Mouse (Mus musculus): ENCODE results near the gene Nhsl1.

Gene Nhsl1

DNA sequence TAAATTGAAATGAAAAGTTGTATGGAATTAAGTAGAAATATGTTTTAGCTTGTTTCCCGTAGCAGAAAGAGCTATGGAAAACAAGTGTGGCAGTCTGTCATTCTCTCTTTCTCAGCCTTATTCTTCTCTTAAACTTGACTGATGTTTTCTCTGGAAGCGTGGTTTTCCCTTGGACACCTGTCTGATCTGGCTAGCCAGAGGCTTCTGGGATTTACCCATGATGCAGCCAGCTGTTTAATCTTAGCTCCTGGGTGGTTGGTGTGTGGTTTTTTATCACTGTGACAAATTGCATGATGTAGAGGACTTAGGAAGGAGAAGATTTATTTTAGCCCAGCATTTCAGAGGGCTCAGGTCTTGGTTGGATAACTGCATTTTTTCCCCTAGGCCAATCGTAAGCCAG is 164.9 kb downstream of the Nhsl1 start:
- in situ Hi-C loops (cut with MboI, MseI) = no loop called here

DNA sequence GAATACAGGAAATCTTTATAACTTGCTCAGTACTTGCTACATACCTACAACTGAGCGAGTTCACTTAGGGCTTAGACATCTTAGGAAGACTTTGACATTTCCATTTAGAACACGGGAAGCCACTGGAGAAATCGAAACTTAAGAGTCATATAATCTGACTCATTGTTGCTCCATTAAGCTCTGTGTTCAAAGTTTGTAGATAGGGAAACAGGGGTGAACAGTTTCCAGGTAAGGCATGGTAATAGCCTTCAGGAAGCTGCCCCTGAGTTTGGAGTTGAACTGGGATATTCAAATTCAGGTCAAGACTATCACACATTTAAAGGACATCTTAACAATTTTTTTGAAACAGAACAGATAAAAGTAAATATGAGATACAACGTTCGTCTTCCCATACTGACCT is 165.9 kb downstream of the Nhsl1 start:
- in situ Hi-C loops (cut with MboI, MseI) = no loop called here

DNA sequence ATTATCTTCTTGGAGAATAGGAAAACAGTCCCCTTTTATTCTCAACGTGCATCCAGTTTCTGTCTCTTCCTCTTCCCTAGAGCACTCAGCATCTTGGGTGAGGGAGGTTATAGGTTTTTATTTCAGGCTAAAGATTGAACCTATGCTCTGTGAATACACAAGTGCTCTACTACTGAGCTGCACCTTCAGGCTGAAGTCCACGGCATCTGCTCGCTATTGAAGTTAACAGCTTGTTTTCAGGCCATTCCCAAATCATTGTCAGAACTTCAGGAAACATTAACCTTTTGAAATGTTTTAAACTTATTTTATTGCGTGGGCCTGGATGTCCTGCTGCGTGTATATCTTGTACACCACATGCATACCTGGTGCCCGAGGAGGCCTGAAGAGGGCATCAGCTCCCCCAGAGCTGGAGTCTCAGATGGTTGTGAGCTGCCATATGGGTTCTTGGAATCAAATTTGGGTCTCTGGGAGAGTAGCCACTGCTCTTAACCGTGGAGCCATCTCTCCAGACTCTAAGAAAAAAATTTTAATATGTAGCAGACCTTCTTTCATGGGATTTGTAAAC is 169.5 kb downstream of the Nhsl1 start:
- in situ Hi-C loops (cut with MboI, MseI) = no loop called here

DNA sequence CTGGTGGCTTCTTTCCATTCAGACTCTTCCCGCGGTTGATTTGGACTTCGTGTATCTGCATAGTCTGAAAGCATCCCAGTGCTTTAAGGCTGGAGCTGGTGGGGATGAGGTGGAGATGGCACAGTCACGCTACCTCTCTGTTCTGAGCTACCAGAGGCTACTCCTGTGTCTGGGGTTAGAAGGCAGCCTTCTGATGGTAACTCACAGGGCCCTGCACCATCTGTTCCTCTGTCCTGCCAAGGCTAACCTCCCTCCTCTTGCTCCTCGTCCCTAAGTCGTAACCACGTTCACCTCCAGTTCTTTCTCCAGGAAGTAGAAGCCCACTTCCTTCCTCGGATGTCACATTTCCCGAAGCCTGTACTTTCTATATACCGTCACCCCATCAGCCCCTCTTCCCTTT is 171.2 kb downstream of the Nhsl1 start:
- in situ Hi-C loops (cut with MboI, MseI) = no loop called here

DNA sequence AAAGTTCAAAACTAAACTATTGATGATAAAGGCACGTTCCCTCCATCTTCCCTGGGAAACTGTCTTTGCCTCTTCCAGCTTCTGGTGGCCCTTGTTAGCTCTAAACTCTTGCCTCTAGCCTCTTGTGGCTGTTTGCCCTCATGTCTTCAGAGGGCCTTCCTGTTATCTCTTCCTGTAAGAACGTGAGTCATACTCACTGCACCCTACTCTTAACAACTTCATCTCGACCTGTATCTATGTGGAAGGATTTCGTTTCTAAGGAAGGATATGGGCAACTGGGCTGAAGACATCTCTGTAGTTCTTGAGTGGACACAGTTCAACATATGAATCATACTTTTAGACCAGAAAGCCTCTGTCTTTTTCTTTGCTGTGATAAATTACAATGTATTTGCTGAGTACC is 173.2 kb downstream of the Nhsl1 start:
- in situ Hi-C loops (cut with MboI, MseI) = no loop called here

DNA sequence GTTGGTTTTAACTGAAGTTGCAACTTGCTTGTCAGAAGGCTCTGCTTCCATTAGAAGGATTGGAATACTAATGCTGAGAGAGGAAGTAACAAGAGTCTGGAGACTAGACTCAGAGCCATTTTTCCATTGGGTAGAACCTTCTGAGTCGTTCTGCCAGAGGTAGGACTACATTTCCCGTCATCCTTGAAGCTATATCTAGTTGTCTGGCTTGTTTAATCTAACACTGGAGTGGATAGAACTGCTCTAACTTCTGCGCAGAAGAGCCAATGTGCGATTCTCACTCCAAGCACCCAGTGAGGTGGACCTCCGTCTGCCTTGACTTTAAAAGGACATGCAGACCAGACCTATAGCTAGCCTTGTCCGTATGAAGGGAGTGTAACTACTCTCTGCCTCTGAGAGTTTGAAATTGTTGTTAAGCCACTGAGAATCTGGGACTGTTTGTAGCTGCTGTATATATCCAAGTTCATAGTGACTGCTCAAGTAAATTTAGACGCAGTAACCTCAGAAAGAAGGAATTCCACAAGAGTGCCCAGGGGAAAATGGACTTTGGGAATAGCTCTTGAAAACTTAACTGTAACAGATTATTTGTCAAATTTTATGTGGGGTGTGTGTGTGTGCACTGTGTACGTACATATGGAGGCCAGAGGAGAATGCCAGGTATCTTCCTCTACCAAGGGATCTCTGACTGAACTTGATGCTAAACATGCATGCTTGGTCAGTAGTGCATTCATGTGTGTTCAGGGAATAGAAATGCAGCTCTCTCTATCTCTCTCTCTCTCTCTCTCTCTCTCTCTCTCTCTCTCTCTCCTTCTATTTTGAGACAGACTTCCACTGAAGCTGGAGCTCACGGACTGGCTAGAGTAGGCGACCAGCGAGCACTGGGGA is 174.5 kb downstream of the Nhsl1 start:
- in situ Hi-C loops (cut with MboI, MseI) = no loop called here

DNA sequence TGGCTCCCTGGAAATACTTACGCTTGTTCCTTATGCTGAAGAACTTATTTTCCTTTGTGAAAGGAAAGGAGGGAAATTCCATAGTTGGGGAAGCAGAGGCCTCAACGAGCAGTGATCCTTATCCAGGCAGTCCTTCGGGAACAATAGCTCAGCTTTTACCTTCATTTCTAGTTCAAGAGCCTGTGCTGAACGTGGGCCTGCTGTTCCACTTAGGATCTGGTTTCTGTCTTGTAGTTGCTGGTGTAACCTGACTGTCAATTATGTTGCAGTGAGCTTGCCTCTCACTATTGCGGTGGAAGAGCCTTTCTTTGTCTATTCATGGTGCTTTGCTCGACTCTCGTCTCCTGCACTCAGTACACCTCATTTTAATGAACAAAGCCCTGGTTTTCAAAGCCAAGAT is 175.5 kb downstream of the Nhsl1 start:
- in situ Hi-C loops (cut with MboI, MseI) = no loop called here

DNA sequence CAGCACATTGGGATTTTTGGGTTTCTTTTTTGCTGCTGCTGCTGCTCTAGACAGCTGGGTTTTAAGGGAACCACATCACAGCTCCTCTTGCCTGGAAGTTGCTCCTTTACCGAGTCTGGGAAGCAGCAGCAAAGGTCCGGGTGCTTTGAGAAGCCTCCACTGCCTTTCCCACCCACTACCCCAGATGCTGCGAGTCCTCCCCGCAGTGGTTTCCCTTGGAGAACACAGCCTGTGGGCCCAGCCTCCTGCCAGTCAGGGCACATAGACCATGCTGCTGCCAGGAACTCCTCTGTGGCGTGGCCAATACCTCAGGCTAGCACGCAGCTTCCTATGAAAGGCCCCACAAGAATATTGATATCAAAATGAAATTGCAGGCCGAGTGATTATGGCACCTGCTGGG is 178.3 kb downstream of the Nhsl1 start:
- in situ Hi-C loops (cut with MboI, MseI) = no loop called here

DNA sequence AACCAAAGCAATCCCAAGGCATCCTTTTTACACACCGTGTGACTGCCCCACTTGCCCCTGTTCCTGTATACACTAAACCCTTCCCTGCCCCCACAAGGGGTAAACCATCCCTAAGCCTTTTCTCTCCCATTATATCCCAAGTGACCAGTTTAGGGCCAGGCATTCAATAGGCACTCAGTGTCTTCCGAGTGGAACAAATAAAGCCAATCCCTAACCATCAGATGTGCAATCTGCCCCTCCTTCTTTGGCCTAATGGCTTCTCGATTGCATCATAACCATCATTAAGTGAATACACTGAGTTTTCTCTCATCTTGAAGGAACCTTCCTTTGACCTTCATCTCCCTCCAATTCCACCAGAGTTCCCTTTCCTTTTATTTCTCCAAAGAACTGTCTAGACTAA is 183.2 kb downstream of the Nhsl1 start:
- in situ Hi-C loops (cut with MboI, MseI) = no loop called here

DNA sequence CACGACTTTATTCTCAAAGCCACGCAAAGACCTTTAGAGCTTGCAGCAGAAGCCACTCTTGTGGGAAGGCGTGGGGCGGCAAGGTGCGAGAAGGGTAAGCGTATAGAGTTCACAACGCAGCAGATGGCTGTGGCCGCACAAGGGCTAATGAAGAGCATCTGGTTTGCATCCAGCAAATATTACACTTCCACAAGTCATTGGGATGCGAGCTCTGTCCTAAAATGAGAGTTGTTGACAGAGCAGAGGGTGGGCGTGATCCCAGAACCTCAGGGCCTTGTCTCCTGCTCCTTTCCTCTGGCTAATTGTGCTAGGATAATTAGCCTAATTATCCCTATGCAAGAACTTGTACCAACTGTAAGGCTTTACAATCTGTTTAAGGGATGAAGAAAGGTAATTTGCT is 186.9 kb downstream of the Nhsl1 start:
- in situ Hi-C loops (cut with MboI, MseI) = no loop called here

DNA sequence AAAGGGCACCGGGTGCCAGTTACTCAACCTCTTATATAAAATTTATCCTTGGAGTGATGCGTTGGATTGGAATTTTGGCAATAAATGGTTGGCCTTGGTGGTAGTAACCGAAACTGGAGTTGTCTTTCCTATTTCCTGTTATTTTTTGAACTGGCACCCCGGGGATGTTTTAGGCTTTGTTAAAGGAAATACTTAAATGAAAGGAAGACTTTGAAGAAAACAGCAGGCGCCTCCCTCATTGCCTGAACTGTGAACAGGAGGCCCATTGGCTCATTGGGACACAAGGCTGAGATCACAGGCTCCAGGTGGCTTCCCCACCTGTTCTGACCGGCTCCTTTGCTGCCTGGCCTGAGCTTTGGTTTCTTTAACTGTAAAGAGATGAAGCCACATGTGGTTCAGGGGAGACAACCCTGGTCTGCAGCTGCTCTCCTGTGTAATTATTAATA is 187.7 kb downstream of the Nhsl1 start:
- in situ Hi-C loops (cut with MboI, MseI) = no loop called here

DNA sequence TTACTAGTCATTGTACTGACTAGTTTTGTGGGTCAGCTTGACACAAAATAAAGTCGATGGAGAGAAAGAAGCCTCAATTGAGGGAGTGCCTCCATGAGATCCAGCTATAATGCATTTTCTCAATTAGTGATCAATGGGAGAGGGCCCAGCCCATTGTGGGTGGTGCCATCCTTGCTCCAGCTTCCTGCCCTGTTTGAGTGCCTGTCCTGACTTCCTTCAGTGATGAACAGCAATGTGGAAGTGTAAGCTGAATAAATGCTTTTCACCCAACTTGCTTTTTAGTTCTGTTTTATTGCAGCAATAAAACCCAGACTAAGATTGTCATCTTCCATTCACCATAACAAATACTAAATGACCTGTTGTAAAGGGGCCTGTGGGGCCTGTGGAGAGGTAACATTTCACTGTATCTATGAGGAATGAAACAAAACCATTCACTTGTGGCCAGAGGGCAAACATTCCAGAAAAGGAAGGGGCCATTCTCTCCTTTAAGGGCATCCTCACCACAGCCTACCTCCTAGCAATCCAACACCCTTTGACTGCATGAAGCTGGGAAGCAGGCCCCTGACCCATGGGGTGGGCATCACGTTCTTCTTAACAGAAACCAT is 189.2 kb downstream of the Nhsl1 start:
- in situ Hi-C loops (cut with MboI, MseI) = no loop called here

DNA sequence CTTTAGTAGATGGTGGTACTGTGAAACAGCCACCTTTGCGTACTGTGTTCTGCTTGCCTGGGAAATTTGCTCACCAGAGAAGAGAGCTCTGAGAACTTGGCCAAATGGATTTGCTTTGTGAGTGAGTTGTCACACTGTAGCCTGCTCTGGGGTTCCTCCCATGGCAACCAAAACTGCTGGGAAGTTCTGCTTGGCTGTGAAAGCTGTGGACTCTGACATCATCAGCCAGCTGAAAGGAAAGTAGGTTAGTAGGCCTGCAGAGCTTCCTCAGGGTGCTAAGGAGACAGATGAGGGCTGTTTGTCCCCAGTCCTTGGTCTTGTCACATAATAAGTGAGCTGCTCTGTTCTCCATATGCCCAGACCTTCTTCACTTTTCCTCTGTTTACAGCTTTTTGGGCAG is 189.8 kb downstream of the Nhsl1 start:
- in situ Hi-C loops (cut with MboI, MseI) = no loop called here

DNA sequence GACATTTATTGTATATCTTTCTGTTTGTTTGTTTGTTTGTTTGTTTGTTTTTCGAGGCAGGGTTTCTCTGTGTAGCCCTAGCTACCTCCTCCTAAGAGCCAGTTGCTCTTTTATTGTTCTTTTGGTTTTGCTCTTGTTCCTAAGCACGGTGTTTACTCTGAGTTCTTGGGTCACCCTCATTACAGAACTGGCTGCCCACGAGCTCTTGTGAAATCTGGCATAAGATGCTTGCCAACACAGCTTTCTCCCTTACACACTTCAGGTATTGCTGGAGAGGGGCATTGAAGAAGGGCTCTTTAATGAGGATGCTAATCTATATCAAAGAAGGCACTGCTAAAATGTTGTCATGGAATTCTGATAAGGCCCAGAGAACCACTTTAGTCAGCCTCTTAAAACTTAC is 191.9 kb downstream of the Nhsl1 start:
- in situ Hi-C loops (cut with MboI, MseI) = no loop called here

DNA sequence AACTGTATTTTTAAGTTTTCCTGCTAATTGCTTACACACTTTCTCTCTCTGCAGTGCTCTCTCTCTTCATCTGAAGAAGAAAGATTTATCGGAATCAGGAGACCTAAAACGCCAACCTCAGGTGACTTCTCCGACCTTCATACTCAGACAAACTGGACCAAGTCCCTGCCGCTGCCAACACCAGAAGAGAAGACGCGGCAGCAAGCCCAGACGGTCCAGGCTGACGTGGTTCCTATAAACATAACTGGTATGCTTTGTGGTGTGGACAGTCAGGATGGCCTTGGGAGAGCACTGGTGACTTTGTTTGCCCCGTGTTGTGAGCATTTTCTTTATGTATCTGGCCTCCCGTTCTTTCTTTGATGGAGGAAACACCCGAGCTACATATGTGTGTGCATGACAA is 192.7 kb downstream of the Nhsl1 start:
- in situ Hi-C loops (cut with MboI, MseI) = no loop called here

DNA sequence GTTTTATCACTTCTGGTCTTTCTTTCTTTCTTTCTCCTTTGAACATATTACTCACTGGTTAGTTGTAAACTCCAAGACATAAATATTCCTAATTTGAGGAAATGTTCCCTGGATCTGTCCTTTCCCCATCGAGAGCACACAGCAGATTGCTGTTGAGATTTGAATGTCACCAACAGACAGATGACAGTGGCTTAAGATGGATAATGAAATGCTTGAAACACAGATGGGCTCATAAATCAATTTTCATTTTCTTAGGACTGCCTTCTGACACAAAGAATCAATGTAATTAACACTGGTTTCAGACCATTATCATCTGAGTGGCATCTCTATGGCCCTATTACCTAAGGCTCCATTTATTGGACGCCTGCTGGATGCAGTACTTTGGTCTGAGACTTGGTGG is 203.8 kb downstream of the Nhsl1 start:
- in situ Hi-C loops (cut with MboI, MseI) = no loop called here

DNA sequence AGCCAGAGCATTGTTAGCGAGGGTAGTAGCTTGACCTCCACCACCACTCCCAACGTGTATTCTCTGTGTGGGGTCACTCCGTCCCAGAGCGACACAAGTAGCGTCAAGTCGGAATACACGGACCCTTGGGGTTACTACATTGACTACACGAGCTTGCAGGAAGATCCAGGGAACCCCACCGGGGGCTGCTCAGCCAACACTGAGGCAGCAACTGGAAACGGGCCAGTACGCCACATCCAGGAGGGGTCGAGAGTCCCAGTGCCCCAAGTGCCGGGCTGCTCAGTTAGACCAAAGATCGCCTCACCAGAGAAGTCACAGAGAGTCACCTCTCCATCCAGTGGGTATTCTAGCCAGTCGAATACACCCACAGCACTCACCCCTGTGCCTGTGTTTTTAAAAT is 206.5 kb downstream of the Nhsl1 start:
- in situ Hi-C loops (cut with MboI, MseI) = loop anchor here (5.0 kb wide), 2 partner anchors 73 to 123 kb away; no protein-coding TSS in a partner anchor

DNA sequence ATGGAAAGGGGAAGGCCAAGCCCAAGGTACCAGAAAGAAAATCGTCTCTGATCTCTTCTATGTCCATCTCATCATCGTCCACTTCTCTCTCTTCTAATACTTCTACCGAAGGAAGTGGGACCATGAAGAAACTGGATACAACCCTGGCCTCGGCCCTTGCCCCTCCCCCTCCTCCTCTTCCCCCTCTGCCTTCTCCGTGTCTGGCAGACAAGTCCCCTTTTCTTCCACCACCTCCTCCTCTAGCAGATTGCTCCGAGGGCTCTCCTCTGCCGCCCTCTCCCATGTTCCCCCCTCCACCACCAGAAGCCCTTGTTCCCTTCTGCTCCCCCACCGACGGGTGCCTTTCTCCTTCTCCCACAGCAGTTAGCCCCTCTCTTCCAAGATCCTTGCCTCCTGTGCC is 206.9 kb downstream of the Nhsl1 start:
- in situ Hi-C loops (cut with MboI, MseI) = loop anchor here (5.0 kb wide), 2 partner anchors 73 to 123 kb away; no protein-coding TSS in a partner anchor

DNA sequence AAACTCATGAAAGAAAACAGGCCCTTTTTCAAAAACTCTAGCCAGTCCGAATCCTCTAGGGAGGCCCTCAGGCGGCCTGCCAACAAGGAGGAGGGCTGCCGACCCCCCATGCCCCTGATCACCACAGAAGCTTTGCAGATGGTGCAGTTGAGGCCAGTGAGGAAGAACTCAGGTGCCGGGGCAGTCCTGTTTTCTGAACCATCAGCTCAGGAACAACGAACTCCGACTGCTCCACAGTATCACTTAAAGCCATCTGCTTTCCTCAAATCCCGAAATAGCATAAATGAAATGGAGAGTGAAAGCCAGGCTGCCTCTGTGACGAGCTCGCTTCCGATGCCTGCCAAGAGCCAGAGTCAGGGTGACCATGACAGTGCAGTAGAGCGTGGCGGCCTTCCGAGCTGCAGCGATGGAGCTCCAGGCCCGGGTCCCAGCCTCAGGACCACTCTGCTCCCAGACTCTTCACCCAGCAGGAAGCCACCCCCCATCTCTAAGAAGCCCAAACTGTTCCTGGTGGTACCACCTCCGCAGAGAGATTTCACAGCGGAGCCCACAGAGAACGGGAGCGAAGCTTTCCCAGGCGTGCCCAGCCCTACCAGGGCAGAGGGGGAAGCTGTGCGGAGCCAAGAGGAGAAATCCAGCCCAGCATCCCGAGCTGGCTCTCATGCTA is 207.5 kb downstream of the Nhsl1 start:
- in situ Hi-C loops (cut with MboI, MseI) = loop anchor here (5.0 kb wide), 2 partner anchors 74 to 124 kb away; no protein-coding TSS in a partner anchor

DNA sequence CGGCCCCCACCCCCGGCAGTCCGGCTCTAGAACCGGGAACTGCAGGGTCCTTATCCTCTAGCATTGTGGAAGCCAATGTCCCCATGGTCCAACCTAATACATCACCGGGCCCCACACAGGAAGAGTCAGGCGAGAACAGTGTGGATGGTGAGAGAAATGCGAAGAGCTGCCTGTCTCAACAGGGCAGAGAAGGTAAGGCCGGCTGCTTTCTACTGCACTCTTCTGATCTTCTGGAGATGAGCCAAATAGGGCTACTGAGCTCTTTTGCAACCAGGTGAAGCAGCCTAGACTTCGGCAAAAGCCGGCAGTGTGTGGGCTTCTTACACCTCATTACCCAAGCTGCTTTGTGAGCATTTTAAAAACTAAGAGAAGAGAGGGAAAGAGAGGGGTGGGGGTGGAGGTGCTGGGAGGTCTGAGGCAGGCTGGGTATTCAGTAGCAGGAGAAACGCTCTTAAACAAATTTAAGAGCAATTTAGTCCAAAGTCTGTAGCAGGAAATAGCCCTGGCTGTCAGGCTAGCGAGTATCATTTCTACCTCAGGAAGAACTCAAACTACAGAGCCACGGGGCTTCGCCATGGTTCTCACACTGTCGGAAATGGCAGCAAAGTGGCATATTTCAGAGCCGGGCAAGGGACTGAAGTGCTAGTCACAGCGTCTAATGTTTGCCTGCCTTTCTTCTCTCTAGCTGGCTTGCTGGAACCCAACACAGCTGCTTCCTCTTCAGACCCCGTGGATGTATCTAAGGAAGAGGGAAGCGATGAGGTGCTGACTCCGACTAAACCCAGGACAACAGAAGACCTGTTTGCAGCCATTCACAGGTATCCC is 208.3 kb downstream of the Nhsl1 start:
- in situ Hi-C loops (cut with MboI, MseI) = loop anchor here (5.0 kb wide), 2 partner anchors 75 to 125 kb away; no protein-coding TSS in a partner anchor

DNA sequence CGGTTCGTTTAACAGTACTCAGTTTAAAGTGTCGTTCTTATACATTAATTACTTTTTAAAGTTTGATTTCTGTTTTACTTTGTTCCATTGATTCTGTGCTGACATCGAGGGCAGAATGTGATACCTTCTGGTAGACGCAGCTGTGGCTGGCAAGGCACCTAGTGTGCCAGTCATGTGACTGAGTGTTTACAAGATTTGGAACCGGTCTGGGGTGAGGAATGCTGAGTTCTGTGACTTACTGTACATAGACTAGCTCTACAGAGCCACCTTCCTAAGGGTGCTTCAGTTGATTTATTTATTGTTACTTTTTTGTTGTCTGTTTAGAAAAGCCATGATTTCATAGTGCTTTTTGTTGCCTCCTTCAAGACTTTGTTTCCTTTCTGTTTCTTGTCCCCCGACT is 209.0 kb downstream of the Nhsl1 start:
- in situ Hi-C loops (cut with MboI, MseI) = loop anchor here (5.0 kb wide), 2 partner anchors 75 to 125 kb away; no protein-coding TSS in a partner anchor

Measured in regulatory T cell (primary cell).